Mouse (Mus musculus): ENCODE measurements around the gene Kbtbd13.
"Not testable (repeated sequence)": the region's sequence is repeated elsewhere in the genome, so short reads cannot be mapped to it uniquely, and the experiment has no call there.

Kbtbd13 gene

DNA sequence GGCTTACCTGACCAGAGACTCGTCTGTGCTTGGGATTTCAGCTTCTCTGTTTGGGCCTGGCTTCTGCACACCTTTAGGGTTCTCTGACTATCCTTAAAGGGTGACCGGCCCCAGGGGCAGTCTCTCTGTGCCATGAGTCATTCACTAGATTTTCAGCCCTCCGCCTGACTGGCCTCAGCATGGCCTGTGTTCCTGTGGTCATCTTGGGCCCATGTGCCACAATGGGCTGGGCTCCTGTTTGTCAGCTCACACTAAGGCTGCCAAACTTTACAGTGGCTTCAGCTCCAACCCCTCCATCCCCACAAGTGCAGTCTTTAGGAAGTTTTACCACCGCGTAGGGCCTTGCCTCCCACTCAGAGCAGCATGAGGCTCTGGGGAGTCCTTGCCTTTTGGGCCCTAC lies 38.2 kb downstream of the Kbtbd13 start:
- DNase-seq (ENCODE audit: inconsistent ontology term) = peak; percentile 59

- no peak for DNase-seq (ENCODE audit: inconsistent ontology term)
Measured at GRCm38 (mm10) chr9:65347112-65347850, 44.2 kb downstream of the Kbtbd13 start.

GRCm38 (mm10) chr9:65346476-65347111 lies 44.9 kb downstream of the Kbtbd13 start:
- DNase-seq (ENCODE audit: inconsistent ontology term) = peak; percentile 70

DNA sequence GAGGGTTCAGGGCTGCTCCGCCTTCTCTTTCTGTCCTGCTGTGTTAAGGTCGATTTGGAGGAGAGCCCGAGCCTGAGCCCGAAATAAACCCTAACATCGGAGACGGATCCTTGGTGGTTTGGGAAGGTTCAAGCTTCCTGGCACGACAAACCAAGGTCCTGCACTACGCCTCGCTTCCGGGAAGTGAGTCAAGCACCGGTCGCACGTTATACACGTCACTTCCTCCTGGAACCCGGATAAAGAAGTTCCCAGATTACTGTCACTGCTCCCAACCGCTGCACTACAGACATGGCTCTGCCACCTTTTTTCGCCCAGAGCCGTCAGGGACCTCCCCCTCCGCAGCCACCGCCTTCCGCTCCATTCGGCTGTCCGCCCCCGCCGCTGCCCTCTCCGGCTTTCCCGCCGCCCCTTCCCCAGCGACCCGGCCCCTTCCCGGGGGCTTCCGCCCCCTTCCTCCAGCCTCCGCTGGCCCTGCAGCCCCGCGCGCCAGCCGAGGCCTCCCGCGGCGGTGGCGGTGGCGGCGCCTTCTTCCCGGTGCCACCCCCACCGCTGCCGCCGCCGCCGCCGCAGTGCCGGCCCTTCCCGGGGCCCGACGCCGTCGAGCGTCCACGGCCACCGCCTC lies 45.5 kb downstream of the Kbtbd13 start, which contains the start of gene Pdcd7:
Gene Pdcd7, plus strand, starts transcription at position 251 of the 622 bp plus-strand sequence.
- DNase-seq (ENCODE audit: inconsistent ontology term) = peak; percentile 88

DNA sequence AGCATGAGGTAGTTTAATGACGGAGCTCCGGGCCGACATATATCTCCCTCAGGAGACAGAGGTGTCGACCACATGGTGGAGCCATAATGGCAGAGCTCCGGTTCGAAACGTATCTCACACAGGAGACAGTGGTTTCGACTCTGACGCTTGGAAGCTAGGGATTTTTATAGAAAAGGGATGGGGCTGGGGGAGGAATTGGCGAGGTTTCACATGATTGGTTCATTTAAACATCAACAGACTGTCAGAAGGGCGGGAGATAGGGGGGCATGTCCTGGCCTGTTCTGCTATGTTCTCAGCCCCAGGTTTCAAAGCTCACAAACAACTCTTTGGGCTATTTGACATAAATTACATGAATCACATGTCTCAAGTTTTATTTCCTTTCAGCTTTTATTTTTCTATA lies 46.0 kb downstream of the Kbtbd13 start:
- not testable (repeated sequence) for DNase-seq (ENCODE audit: inconsistent ontology term)

DNA sequence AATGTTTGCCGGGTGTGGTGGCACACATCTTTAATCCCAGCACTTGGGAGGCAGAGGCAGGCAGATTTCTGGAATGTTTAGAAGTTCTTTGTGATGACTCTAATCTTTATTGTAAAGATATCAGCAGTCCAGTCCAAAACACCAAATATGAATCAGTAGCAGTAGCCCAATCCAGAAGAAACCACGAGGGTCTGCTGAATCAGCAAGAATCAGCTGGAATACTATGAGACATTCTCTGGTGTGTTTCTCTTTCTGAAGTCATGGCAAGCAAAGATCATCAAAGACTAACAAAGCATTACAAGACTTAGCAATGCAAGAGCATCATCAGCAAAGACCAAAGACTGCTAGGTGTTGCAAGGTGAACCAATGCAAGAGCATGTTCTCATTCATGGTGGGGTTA lies 51.0 kb downstream of the Kbtbd13 start:
- no peak for DNase-seq (ENCODE audit: inconsistent ontology term)

DNA sequence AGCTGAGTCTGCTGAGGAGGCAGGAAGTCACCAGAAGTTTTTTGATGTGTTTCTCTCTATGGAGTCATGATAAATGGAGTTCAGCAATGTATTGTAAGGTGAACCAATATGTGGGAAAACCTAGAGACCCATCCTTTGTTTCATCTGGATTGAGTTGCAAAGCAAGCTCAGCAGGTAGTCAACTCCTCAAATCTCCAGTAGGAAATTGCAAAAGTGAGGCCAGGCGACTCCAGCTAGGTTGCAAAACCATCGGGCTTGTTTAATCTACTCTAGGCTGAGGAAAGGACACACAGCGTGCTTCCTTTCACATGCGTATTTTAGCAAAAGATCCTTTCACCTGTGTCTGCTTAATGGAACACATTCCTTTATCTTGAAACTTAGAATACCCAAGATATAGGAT lies 52.3 kb downstream of the Kbtbd13 start:
- DNase-seq (ENCODE audit: inconsistent ontology term) = no peak

Measured in Muller cell, postnatal 12 days (primary cell).